Mouse (Mus musculus): ENCODE measurements around the gene Nedd4. TPM values are rescaled to one million over a fixed set of nuclear protein-coding genes. Genes with fewer than 3 reads are reported as not detected.

Gene Nedd4
- polyA plus RNA-seq (2012; rRNA removed): 575 and 609 TPM in 2 replicates

DNA sequence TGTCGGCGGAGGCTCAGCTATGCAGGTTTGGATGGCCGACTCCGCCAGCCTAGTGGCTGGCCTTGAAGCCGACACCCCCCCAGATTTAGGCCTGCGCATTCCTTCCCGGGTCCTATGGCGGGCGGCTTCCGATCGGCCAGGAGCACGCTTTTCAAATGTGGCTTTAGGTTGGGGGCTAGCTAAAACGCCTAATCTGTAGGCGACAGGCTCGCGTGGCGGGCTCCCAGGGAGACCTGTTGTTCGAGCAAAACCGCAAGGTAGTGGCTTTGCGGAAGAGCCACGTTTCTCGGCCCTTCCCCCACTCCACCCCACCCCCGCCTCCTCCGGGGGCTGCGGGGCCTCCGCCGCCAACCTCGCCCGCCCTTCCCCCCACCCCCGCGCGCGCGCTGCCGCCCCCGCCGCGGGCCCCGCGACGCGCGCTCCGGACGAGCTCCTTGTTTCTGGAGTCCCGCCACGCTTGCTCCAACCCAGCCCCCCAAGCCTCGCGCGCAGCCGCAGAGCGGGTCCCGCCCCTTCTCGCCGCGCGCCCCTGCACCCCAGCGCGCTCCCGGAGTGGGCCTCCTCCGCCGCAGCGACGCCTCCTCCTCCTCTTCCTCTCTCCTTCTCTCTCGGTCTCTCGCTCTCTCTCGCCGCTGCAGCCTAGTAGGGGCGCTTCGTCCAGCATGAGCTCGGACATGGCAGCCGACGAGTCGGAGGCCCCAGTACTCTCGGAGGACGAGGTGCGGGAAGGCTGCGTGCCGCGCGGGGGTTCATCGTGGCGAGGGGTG, at the start of gene Nedd4:
Nedd4 (plus strand) TSS at position 452 of the 767 bp plus-strand sequence.

Other genes starting within 250 kb of the Nedd4 start
- 12.4 and 15.2 TPM in 2 replicates for gene Mns1, start 224.3 kb upstream of the Nedd4 start, polyA plus RNA-seq (2012; rRNA removed)
- 38.8 and 43.6 TPM in 2 replicates for gene Tex9, start 170.1 kb upstream of the Nedd4 start, polyA plus RNA-seq (2012; rRNA removed)
- gene Rfx7, start 130.1 kb upstream of the Nedd4 start, polyA plus RNA-seq (2012; rRNA removed): 25.1 and 27.5 TPM in 2 replicates
- 0.70 and 0.88 TPM in 2 replicates for gene Prtg, start 144.5 kb downstream of the Nedd4 start, polyA plus RNA-seq (2012; rRNA removed)

Measured in central nervous system, embryonic 14 days (tissue).